Mouse (Mus musculus) hematopoietic stem cell, adult 5-6 weeks (primary cell): ENCODE measurements around the gene Hscb. TPM values are rescaled to one million over a fixed set of nuclear protein-coding genes. Genes with fewer than 3 reads are reported as not detected.
A peak's percentile ranks its signal among the peaks of the same experiment; 100 is the strongest.

Source experiments
- ATAC-seq, 2 experiments: fragments of 125-278 bp in 1 of 2; replicated peaks in 1 of 2; 2 replicates each; pipeline ENCODE4 v1.8.0; 2016 to 2017; ENCODE audit warnings: inconsistent platforms in 2 of 2, mild to moderate bottlenecking in 2 of 2, moderate number of reproducible peaks in 2 of 2, low read depth in 1 of 2, moderate TSS enrichment in 1 of 2; ENCODE audit not compliant: low FRiP score in 2 of 2, poor library complexity in 2 of 2, severe bottlenecking in 2 of 2, insufficient read depth in 1 of 2, low TSS enrichment in 1 of 2
- total RNA-seq: library from RNA; stranded (forward); fragments of 172-1452, 232-1000 nt; gene quantifications from 2 replicates; pipeline ENCODE4 v1.2.3, GENCODE M21; 2017

Gene Hscb
- total RNA-seq, 1 experiment from 2014 or later, result 99.3 TPM

DNA sequence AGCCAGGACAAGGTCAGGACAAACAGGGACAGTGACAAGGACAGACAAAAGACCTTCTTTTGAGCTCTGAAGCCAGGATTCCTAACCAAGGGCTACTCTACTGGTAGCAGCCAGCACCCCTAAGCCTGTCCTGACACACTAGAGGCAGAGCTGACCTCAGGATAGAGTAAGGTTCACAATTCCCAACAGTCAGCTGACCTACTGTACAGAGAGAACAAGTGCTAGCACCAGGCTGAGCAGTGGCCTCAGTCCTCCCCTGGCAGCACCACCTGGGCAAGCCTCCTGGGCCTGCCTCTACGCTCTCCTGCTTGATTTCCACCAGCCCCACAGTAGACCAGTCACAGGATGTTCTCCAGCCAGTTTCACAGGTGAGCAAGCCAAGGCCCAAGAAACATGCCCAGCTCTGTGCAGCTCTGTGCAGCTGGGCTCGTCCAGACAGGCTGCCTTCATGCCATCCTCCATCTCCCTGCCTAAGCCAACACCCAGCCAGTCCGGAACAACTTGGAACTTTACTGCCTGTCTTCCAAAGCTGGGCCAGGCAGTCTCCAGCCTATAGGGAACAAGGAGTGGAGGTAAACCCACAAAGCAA is 38.4 kb downstream of the Hscb start:
- ATAC-seq, result no peak

DNA sequence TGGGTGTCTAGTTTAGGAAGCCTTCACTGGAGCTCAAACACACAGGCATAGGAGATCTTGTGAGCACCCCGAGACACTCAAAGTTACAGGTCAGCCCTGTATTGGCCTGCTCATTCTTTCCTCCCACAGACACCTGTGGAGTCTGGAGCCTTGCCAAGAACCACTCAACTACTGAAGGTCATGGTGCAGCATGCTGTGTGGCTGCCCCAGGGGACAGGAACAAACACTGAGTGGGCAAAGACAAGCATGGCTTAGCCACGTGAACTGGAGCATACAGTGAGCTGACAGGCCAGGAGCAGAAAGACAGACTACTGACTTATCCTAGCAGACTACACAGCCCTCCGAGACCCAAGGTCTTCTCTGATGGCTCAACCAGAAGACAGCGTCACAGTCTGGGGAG is 41.9 kb downstream of the Hscb start:
- ATAC-seq, result no peak

DNA sequence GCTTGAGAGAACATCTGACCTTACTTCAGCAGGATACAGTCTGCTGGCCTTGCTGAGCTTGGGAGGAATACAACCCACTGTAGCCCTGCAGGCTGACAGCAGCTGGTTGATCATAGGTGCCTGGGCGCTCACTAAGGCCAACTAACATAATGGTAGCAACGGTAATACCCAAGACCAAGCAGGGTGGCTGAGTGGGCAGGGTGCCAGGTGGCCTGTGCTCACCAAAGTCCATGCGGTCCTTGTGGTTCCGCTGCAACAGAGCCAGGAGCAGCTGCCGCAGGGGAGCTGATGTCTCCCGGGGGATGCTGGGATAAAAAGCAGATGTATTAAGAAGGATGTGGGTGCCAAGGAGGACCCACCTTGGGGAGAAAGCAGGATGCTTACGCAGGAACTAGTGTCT is 45.2 kb downstream of the Hscb start:
- no peak for ATAC-seq

DNA sequence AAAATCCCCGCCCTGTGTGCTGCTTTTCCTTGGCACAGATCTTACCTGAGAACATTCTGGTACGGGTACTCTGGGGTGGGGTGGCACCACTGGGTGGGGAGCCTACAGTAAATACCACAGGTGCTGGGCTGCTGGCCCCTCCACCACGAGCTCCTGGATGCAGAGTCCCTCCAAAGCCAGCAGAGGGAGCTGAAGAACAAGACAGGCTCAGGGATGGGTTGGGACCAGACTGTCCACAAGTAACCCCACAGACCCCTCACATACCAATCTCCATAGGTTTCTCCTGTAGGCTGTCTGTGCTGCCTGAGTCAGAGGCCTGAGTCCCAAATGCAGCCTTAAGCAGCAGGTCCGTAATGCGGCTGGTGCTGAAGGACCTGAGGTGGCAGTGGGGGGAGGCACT is 50.9 kb downstream of the Hscb start:
- peak; percentile 61 to 64; a peak in 3 of 4 replicates for ATAC-seq

DNA sequence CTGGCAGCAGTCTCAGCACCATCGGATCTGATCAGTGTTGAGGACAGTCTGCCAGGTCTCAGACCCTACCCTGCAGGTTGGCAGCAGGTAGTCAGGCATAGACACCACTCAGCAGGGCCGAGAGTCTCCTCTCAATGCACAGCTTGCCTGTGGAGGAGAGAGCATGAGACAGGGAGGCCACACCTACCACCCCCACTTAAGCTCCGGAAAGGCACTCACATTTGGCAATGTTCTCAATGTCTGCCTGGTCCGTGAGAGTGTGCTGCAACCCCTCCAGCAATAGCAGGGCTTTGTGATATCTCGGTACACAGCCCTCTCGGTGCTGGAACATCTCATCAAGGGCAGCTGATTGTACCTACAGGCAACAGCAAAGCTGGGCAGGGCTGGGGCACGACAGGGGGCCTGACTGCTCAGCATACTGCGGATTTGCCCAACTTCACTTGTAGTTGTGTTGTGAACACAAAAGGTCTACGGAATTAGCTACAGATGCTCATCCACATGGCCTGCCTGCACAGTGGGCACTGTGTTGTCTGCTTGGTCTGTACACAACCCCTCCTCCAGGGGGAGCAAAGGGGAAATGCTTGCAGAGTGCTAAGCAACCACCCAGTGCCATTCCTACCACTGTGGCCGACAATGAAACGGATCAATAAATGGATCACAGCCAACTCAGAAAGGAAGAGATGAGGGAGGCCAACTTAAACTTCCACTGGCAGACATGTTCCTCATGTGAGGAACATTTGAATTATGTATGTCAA is 53.3 kb downstream of the Hscb start:
- ATAC-seq, result peak in 1 of 2 experiments; percentile 23; a peak in 1 of 4 replicates

DNA sequence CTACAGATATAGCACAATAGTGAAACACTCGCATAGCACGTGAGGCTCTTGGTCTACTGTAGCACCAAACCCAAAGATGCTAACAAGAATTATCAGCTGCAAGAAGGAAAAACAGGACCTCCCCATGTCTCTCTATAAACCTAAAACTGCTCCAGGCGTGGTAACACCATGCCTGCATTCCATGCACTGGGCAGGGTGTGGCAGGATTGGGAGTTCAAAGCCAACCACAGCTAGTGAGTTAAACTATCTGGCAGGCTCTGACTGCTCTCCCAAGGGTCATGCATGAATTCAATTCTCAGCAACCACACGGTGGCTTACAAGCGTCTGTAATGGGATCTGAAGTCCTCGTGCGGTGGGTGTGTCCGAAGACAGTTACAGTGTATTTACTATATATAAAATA is 56.4 kb downstream of the Hscb start:
- ATAC-seq, result no peak

DNA sequence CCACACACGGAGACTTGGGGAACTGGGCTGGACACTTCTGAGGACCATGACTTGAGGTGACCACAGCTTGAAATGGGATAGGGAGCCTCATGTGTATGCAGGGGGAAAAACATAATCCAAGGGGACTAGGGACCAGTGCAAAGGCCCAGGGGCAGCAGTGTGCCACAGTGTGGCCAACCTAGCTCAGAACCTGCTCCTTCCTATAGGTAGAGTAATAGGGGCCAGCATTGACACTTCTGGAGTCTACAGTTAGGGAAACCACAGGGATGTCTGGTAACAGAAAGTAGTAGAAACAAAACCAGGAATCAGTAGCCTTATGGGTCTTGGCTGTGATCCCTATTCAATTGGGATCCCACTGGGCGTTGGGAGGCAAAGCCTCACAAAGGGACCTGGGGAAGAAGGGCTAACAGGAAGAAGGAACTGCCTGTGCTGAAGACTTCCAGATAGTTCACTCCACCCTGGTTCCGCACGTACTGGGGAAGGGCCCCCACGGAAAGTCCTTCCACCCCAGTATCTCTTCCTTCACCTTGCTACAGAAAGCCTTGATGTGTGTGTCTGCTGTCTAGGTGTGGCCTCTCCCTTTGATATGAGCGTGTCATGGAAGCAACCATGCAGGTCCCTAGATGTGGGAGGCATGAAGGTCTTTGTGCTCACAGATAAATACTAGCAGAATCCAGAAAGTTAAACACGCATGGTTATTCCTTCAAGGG is 57.9 kb downstream of the Hscb start:
- ATAC-seq, result no peak

DNA sequence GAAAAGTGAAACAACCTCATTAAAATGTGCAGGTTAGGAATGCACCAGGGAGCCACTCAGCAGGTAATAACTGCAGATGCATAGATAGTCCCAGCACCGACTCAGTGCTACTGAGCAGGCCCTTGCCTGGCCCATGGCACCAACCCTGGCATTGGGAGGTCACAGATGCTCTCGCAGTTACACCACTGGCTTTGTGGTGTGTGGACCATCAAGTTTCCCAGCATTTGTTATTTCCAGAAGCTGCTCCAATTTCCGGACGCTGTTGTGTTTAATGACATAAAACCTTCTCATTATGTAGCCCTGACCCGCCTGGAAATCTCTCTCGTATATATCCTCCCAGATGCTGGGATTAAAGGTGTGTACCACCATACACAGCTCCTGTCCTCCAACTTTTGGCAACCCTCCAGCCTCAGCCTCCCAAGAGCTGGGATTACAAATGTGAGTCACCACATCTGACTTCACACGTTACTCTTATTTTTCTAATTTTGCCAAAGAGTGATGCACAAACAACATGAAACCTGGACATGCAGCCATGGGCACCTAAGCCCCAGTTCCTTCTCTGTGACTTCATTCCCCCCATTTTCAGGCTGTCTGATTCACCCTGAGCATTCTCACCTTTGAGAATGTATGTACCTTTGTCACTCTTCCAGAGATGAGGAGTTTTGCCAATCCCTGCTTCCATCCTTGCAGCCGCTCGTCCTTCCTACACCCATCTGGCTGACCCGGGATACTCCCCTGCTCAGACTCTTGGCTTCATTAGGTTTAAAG is 58.6 kb downstream of the Hscb start:
- ATAC-seq, result no peak; a peak in 1 of 4 replicates

DNA sequence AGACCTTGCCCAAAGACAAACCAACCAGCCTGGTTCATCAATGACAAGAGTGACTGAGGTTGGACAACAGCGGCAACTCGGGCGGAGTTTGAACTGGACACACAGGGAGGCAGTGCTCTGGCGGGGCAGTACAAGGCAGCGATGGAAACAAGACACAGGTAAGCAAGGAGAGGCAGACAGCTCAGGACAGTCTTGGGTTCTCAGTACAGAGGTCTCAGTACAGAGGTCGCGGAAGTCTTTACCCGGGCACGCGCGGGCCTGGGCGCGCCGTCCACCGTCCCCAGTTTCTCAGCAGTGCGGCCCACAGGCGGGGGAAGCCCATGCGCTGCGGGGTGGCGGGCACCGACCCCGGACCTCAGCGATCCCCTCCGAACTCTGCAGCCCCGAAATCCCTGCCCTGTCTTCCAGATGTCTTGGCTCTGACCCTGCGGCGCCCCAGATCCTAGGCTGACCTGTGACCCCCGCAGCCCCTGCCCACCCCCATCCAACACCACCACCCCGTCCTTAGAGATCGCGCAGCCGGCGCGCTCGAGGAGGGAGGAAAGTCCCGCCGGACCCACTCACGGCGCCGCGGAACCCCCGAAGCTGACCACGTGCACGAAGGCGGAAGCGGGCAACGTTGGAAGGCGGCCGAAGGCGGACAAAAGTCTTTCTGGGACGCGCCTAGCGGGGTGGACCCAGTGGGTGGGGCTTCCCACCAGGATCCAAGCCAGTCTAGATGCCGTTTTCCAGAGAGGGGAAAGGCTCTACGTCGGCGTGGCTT is 59.4 kb downstream of the Hscb start, which contains the start of gene Pus1:
Gene Pus1 (minus strand): TSS at position 662 of the 763 bp plus-strand sequence.
- ATAC-seq, result peak; percentile 79 to 84

DNA sequence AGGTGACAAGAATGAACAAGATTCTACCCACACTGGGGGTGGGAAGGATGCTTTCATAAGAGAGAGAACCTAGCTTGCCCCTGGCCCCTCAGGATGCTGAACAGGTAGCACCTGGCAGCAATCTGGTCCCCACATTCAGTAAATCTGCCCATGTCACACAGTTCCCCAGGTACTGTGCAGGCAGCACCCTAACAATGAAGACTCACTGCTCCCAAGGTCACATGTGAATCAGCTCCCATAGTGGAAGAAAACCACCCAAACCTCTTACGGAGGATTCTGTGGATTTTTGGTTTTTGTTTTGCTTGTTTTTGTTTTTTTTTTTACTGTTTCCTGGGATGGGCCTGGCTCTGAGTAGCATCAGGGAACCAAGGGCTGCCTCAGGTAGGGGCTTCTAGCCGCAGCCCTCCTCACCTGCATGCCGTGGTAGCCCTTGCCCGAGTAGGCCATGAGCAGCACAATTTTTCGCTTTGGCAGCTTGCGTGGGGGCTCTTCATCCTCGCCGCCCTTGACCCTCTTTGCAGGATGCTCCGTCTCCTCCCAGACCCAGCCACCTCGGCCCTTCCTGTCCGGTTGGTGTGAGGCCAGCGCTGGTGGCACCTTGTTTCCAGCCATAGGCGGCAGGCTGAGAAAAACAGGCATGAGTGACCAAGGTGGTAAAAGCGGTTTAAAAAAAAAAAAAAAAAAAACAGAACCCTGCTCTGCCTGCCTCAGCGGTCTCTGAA is 60.1 kb downstream of the Hscb start:
- no peak for ATAC-seq

Other genes starting within 250 kb of the Hscb start
- gene Noc4l, start 186.4 kb downstream of the Hscb start, total RNA-seq, result 23.3 and 24.8 TPM in 2 replicates
- gene Ddx51, start 186.3 kb downstream of the Hscb start, total RNA-seq, result 4.9 and 9.2 TPM in 2 replicates
- gene Ep400, start 69.1 kb downstream of the Hscb start, total RNA-seq, result 47.0 and 56.7 TPM in 2 replicates
- 46.0 and 75.6 TPM in 2 replicates for gene Pus1, start 59.1 kb downstream of the Hscb start, total RNA-seq
- 15.6 and 24.0 TPM in 2 replicates for gene Ulk1, start 29.7 kb downstream of the Hscb start, total RNA-seq
- 37.2 and 42.2 TPM in 2 replicates for gene Chek2, start 202 bp upstream of the Hscb start, total RNA-seq
- 2.3 and 4.8 TPM in 2 replicates for gene Ttc28, start 40.0 kb upstream of the Hscb start, total RNA-seq